Mouse (Mus musculus) stomach, postnatal 0 days (tissue): Measurements from ENCODE around the gene Rfwd3.

Experiments
- CTCF ChIP-seq: IDR thresholded peaks from 2 replicates; pipeline ENCODE4 v1.5.1; 2016; ENCODE audit warnings: antibody characterized with exemption, low read depth, mild to moderate bottlenecking, moderate library complexity
- EP300 ChIP-seq: optimal IDR thresholded peaks from 2 replicates; pipeline ENCODE3; 2016; ENCODE audit warnings: antibody characterized with exemption

- TF ChIP-seq CTCF (peak; percentile 50), EP300 (no peak)
Observed at GRCm38 (mm10) chr8:111312758-111313162, 12.7 kb upstream of the Rfwd3 start.
